Mouse (Mus musculus): ENCODE results near the gene Tbx1.

- TF ChIP-seq POLR2A (IDR thresholded peaks at IDR 0.05; ENCODE audit: insufficient read depth, low read length) (no peak), CTCF (IDR thresholded peaks at IDR 0.05; ENCODE audit: low read depth, low read length) (no peak)
These were observed 36.7 kb upstream of the Tbx1 start for GRCm38 (mm10) chr16:18627163-18627562.
